Mouse (Mus musculus): ENCODE measurements around the gene Inafm2. TPM values are rescaled to one million over a fixed set of nuclear protein-coding genes. Genes with fewer than 3 reads are reported as not detected.

Gene Inafm2
- polyA plus RNA-seq, 1 experiment from 2014 or later: 23.5 TPM

DNA sequence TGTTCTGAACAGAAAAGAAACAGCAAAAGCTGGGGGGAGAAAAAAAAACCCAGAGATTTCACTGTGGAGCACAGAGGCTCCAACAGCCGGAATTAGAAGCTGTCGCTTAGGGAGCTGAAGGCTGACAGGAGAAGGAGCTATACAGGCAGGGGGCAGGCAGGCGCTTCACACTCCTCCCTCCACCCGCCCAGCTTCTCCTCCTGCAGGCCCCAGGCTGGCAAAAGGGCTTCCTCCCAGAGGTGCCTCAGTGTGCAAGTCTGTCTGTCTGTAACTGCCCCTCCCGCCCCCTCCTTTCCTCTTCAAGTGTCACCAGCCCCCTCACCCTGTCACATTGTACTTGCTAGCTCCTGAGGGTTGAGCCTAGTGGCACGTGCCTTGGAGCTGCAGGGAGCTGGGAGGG, 39.1 kb upstream of the Inafm2 start:
- H3K36me3 ChIP-seq: no peaks in the 10 kb centered on the region
- ATAC-seq (ENCODE audit: low FRiP score): no peak
- peaks cover 46% of the 10 kb centered on the region for H3K4me1 ChIP-seq (replicated peaks)
- H3K9ac ChIP-seq: no peak overlapping the region
- WGBS: 11% methylated on average over 6 of the region's 6 CpGs
- no peak overlapping the region for H3K27ac ChIP-seq
- H3K27me3 ChIP-seq: peaks cover 100% of the 10 kb centered on the region
- no peak overlapping the region for H3K4me2 ChIP-seq
- no peak overlapping the region for H3K4me3 ChIP-seq
- no peaks in the 10 kb centered on the region for H3K9me3 ChIP-seq

DNA sequence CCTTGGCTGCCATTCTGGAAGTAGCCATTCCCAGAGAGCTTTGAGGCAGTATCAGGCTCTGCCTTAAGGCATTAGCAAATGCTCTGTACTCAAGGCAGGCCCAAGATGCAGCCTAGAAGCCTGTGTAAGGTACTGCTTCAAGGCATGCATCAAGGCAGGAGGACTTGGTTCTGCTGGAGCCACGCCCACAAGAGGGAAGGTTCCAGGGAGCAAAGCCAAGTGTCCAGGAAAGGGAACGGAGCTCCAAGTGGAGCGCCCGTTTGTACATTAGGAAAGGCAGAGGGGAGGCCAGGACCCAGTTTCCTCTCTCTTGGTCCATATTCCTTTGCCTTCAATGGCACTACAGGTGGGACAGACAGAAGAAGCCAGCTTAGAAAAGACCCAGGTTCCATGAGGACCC, 37.1 kb upstream of the Inafm2 start:
- Histone ChIP-seq H3K9me3 (no peaks in the 10 kb centered on the region), H3K27me3 (peaks cover 100% of the 10 kb centered on the region), H3K4me3 (no peak overlapping the region), H3K9ac (no peak overlapping the region), H3K27ac (no peak overlapping the region), H3K4me2 (no peak overlapping the region), H3K4me1 (replicated peaks) (peaks cover 35% of the 10 kb centered on the region), H3K36me3 (no peaks in the 10 kb centered on the region)
- no peak for ATAC-seq (ENCODE audit: low FRiP score)
- WGBS: 92% methylated on average over 4 of the region's 4 CpGs

DNA sequence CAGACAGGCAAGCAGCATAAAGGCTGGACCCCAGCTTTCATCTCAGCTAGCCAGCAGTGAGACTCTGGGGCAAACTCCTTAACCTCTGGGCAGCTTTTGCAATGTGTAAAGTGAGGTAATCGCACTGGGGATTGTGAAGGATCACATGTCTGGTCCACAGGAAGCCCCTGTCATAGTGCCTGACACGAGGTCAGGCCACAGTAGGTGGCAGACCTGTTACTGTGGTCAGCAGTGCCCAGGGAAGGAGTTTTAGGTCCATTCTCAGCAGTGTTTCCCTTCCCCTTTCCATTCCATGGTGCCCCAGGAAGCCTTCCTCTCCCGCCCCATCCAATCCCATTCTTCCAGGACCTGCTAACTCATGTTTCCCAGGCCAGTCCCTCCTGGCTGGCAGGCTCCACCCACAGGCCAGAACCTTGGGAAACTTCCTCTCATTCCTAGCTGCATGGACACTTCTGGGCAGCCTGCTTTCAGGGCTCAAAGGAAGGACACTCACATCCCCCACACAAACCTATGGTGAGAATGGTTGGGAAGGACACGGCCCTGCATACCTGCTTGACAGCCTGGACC, 35.8 kb upstream of the Inafm2 start:
- no peak overlapping the region for H3K27ac ChIP-seq
- whole genome bisulfite sequencing: 36% methylated on average over 4 of the region's 4 CpGs
- ATAC-seq (ENCODE audit: low FRiP score): no peak

DNA sequence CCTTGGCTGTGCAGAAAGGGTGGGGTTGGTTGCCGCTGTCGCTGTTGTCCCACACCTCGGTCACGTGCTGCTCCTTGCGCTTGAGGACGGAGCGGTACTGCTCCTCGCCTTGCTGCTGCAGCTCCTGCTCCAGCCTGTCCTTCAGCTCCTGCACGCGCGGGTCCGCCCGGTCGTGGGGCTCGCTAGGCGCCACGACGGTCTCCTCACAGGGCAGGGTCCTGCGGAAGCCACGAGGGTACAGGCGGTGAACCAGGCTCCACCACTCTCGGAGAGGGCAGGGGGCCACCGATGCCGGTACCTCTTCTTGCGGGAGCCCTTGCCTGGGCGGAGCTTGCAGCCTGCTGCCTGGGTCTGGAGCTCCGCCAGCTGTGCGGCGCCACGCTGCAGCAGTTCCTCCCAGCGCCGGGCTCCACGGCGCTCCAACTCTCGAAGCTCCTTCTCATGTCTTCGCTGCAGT, 34.5 kb upstream of the Inafm2 start:
- H3K4me2 ChIP-seq: peak overlapping the region; percentile 92
- H3K9me3 ChIP-seq: no peaks in the 10 kb centered on the region
- peak overlapping the region; percentile 75 for H3K9ac ChIP-seq
- H3K36me3 ChIP-seq: no peaks in the 10 kb centered on the region
- peaks cover 85% of the 10 kb centered on the region for H3K27me3 ChIP-seq
- H3K27ac ChIP-seq: no peak overlapping the region
- H3K4me1 ChIP-seq (replicated peaks): peaks cover 37% of the 10 kb centered on the region
- WGBS: 1% methylated on average over 36 of the region's 36 CpGs
- peak; percentile 75 for ATAC-seq (ENCODE audit: low FRiP score)
- peak overlapping the region; percentile 46 for H3K4me3 ChIP-seq

More for the DNA sequence above, 35.8 kb upstream of the Inafm2 start:
- H3K27me3 ChIP-seq: peaks cover 90% of the 10 kb centered on the region
- no peaks in the 10 kb centered on the region for H3K36me3 ChIP-seq
- H3K4me1 ChIP-seq (replicated peaks): peaks cover 32% of the 10 kb centered on the region
- H3K4me2 ChIP-seq: no peak overlapping the region
- H3K9ac ChIP-seq: no peak overlapping the region
- H3K4me3 ChIP-seq: no peak overlapping the region
- no peaks in the 10 kb centered on the region for H3K9me3 ChIP-seq

DNA sequence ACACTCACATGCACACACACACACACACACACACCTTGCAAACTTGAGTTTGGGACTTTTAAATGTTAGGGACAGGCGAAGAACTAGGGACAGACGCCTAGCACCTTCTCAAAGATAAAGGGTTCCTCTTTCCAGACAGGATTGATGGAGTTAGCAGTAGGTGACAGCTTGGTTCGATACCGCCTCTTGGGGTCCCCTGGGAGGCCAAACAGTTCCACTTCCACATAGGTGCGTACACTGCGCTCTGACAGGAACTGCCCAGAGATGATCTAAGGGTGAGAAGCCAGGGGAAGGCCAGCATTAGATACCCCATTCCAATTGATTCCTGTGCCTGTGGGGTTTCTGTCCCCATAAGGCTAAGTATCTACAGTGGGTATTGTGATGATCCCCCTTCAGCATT, 31.9 kb upstream of the Inafm2 start:
- Histone ChIP-seq H3K36me3 (no peaks in the 10 kb centered on the region), H3K9me3 (no peaks in the 10 kb centered on the region), H3K27ac (no peak overlapping the region), H3K4me3 (no peak overlapping the region), H3K27me3 (peaks cover 76% of the 10 kb centered on the region), H3K4me2 (no peak overlapping the region), H3K9ac (no peak overlapping the region), H3K4me1 (replicated peaks) (peaks cover 30% of the 10 kb centered on the region)
- ATAC-seq (ENCODE audit: low FRiP score): no peak
- 91% methylated on average over 6 of the region's 6 CpGs for WGBS

DNA sequence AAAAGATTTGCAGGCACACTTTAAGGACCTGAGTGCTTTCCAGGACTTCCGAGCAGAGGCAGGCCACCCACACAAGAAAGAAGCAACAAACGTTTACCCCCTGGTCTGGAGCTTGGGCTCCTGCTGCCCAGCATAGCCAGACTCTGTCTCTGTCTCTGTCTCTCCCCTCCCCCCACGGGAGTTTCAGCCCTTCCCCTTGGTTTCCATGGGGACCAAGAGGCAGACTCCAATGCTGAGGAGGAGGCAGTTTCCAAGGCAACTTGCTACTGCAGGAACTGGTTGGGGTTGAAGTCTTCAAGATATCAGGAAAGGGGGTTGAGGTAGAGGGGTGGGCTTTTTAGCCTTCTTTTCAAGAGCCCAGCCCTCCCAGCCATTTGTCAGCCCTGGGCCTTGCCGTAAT, 31.3 kb upstream of the Inafm2 start:
- no peaks in the 10 kb centered on the region for H3K9me3 ChIP-seq
- 18% methylated on average over 4 of the region's 4 CpGs for WGBS
- H3K27me3 ChIP-seq: peaks cover 75% of the 10 kb centered on the region
- no peak overlapping the region for H3K4me2 ChIP-seq
- no peak for ATAC-seq (ENCODE audit: low FRiP score)
- H3K4me3 ChIP-seq: no peak overlapping the region
- no peak overlapping the region for H3K9ac ChIP-seq
- H3K4me1 ChIP-seq (replicated peaks): peaks cover 30% of the 10 kb centered on the region
- no peaks in the 10 kb centered on the region for H3K36me3 ChIP-seq
- H3K27ac ChIP-seq: no peak overlapping the region

DNA sequence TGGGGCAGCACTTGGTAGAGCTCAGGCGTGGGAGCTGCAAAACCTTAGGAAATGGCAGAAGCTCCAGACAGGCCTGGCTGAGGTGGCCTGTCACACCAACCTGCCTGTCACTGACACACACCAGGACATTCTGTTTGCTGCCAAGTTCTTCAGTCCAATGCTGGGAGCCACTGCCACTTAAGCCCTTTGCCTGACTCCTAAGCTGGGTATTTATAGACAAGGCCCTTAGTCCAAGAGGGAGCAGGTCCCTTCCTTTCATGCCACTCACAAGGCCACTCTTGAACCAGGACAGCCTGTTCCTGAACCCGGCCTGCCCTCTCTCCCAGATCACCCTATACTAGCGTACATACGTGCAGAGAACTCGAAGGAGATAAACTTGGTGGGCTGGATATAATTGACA, 28.9 kb upstream of the Inafm2 start:
- H3K9me3 ChIP-seq: no peaks in the 10 kb centered on the region
- H3K27me3 ChIP-seq: peaks cover 56% of the 10 kb centered on the region
- H3K4me3 ChIP-seq: no peak overlapping the region
- H3K27ac ChIP-seq: no peak overlapping the region
- 88% methylated on average over 5 of the region's 5 CpGs for WGBS
- H3K36me3 ChIP-seq: no peaks in the 10 kb centered on the region
- ATAC-seq (ENCODE audit: low FRiP score): no peak
- peaks cover 17% of the 10 kb centered on the region for H3K4me1 ChIP-seq (replicated peaks)
- H3K9ac ChIP-seq: no peak overlapping the region
- no peak overlapping the region for H3K4me2 ChIP-seq

DNA sequence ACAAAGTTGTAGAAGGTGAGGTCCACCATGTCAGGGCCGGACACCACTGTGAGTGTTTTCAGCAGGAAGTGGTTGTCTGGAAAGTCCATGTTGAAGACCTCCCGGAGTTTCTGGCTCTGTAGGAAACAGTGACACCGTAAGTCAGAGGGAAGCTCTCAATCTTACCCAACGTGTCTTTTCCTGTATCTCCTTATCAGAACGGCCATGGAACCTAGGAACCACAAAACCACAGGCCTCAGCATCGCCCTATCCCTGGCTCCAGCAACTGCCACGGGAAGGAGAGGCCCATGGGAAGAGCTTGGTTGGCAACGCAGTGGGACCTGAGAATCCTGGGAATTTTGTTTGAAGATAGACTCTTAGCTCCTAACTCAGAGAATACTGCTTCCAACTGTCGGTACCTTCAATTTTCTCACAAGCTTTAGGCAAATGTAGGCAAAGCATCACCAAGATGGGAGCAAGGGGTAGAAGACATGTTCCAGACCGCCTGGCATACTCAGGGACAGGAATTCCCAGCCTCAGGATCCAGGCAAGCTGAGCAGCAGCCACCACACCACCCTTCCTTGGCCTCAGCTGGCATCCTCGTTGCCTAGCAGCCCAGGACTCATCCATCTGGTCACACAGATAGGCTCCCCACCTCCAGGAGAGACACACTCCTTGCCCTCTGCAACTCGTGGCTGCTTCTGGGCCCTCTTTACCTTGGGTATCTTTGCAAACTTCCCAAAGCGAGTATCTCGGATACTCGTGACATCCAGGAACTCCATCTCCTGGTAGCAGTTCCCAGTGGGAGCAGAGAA, 21.7 kb upstream of the Inafm2 start:
- Histone ChIP-seq H3K36me3 (no peaks in the 10 kb centered on the region), H3K4me3 (no peak overlapping the region), H3K9ac (no peak overlapping the region), H3K4me1 (replicated peaks) (peaks cover 9% of the 10 kb centered on the region), H3K27me3 (peaks cover 39% of the 10 kb centered on the region), H3K27ac (no peak overlapping the region), H3K9me3 (no peaks in the 10 kb centered on the region), H3K4me2 (no peak overlapping the region)
- no peak for ATAC-seq (ENCODE audit: low FRiP score)
- WGBS: 85% methylated on average over 15 of the region's 15 CpGs

DNA sequence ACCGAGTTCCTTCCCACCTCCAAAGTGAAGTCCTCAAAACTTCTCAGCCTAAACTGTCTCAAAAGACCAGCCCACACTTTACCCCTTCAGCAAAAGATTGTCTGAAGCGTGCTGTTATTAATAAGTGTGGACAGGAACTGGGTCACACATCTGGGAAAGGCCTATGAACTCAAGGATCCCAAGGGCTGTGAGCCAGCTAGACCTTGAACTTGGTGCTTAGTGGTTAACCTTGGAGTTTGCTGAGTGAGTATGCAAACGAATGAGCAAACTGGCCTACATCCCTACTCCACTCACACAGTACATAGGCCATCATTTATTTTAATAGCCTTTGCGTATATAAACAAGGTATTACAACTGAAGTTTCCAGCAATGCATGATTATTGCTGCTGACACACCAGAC, 20.0 kb upstream of the Inafm2 start:
- Histone ChIP-seq H3K4me3 (no peak overlapping the region), H3K9me3 (no peaks in the 10 kb centered on the region), H3K27ac (no peak overlapping the region), H3K4me2 (no peak overlapping the region), H3K36me3 (no peaks in the 10 kb centered on the region), H3K9ac (no peak overlapping the region), H3K4me1 (replicated peaks) (peaks cover 12% of the 10 kb centered on the region), H3K27me3 (peaks cover 43% of the 10 kb centered on the region)
- 79% methylated on average over 4 of the region's 4 CpGs for WGBS
- ATAC-seq (ENCODE audit: low FRiP score): no peak

DNA sequence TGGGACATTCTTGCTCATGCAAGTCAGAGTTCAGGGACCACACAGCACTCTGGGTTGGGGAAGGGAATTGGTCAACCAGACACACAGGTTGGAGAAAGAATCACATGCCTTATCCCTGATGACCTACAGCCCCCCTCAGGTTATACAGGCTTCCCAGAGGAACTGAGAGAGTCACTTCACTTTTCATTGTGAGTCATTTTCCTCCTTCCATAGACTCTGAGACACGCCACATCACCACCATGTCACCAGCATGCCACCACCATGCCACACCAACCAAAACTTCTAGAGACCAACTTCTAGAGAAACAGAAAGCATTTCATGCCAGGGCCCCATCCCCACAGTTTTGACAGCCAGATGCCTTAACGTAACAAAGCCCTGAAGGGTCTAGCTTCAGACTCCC, 18.7 kb upstream of the Inafm2 start:
- no peaks in the 10 kb centered on the region for H3K36me3 ChIP-seq
- H3K4me1 ChIP-seq (replicated peaks): peaks cover 12% of the 10 kb centered on the region
- H3K27me3 ChIP-seq: peaks cover 52% of the 10 kb centered on the region
- H3K9me3 ChIP-seq: no peaks in the 10 kb centered on the region
- no peak for ATAC-seq (ENCODE audit: low FRiP score)
- no peak overlapping the region for H3K9ac ChIP-seq
- 91% methylated on average over 2 of the region's 2 CpGs for WGBS
- H3K4me3 ChIP-seq: no peak overlapping the region
- no peak overlapping the region for H3K27ac ChIP-seq
- H3K4me2 ChIP-seq: no peak overlapping the region

DNA sequence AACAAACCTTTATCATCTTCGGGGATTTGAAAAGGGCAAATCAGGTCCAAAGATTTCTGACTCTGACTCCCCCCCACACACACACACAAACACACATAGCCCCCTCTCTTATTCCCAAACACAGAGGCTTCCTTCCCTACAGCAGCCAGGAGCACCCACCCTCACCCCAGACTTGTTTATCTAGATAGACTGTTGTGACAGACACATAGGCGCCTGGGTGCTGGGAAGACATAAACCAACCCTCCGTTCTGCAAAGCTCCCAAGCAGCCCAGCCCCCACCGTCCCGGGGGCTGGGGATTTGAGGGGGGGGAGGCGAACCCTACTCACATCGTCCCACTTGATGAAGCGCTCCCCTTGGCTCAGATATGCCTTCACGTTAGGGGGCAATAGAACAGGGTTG, 17.6 kb upstream of the Inafm2 start:
- H3K4me3 ChIP-seq: no peak overlapping the region
- H3K27me3 ChIP-seq: peaks cover 58% of the 10 kb centered on the region
- no peak for ATAC-seq (ENCODE audit: low FRiP score)
- H3K4me1 ChIP-seq (replicated peaks): peaks cover 12% of the 10 kb centered on the region
- 30% methylated on average over 9 of the region's 9 CpGs for WGBS
- no peak overlapping the region for H3K27ac ChIP-seq
- H3K9me3 ChIP-seq: no peaks in the 10 kb centered on the region
- H3K9ac ChIP-seq: no peak overlapping the region
- H3K36me3 ChIP-seq: no peaks in the 10 kb centered on the region
- H3K4me2 ChIP-seq: no peak overlapping the region

DNA sequence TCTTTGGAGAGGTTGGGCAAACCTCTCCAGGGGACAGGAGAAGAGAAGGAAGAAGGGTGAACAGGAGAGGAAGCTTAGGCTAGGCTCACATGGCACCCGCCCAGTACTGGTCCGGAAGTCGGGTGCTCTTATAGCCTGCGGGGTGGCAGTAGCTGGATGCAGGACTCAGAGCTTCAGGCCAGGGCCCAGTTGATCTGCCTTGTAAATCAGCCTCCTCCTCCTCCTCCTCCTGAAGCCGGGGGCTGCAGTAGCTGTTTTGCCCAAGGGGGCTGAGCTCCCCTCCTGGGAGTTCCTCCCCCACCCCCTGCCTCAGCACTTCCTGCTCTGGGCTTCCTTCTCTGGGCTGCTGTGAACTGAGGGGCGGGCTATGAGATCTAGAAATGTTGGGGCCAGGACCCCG, 17.2 kb upstream of the Inafm2 start, which contains the start of gene Plcb2:
Gene Plcb2, minus strand, starts transcription at position 102 of the 400 bp plus-strand sequence.
- Histone ChIP-seq H3K4me3 (no peak within 1 kb of the TSS), H3K4me1 (replicated peaks) (peaks cover 12% of the 10 kb centered on the region), H3K27me3 (peaks cover 59% of the 10 kb centered on the region), H3K27ac (no peak within 1 kb of the TSS), H3K9ac (no peak within 1 kb of the TSS), H3K9me3 (no peaks in the 10 kb centered on the region), H3K36me3 (no peaks in the 10 kb centered on the region), H3K4me2 (no peak within 1 kb of the TSS)
- 27% methylated on average over 7 of the region's 7 CpGs for WGBS
- ATAC-seq (ENCODE audit: low FRiP score): no peak

DNA sequence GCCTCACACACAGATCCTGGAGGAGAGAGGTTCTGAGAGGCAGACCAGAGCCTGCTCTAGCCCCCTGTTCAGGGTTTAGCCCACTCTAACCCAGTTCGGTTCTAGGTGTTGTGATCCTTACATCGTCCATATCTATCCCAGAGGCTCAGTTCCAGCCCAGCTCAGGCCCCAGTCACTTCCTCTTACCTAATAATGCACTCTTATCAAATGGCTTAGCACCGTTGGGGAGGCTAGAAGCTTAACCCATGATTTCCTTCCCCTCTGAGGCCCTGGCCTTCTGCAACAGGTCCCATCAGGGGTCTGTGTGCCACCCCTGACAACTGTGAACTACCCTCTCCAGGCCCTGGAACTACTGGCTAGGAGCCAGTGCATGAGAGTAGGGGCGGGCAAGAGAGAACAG, 16.4 kb upstream of the Inafm2 start:
- Histone ChIP-seq H3K27ac (no peak overlapping the region), H3K27me3 (peaks cover 58% of the 10 kb centered on the region), H3K4me2 (no peak overlapping the region), H3K36me3 (no peaks in the 10 kb centered on the region), H3K9ac (no peak overlapping the region), H3K9me3 (no peaks in the 10 kb centered on the region), H3K4me1 (replicated peaks) (peaks cover 12% of the 10 kb centered on the region), H3K4me3 (no peak overlapping the region)
- 51% methylated on average over 4 of the region's 4 CpGs for WGBS
- ATAC-seq (ENCODE audit: low FRiP score): no peak
